Mouse (Mus musculus) thymus, adult 2 months (tissue): ENCODE data around the gene Gpr88. TPM values are rescaled to one million over a fixed set of nuclear protein-coding genes. Genes with fewer than 3 reads are reported as not detected.
"Not testable (repeated sequence)": the region's sequence is repeated elsewhere in the genome, so short reads cannot be mapped to it uniquely, and the experiment has no call there.

Experiments
- DNase-seq: peaks from one replicate; pipeline ENCODE4 v3.0.0; 2021
- H3K27ac ChIP-seq: fragments of 200-500 bp; 2 replicates; pipeline ENCODE4 v1.5.1; 2012; ENCODE audit warnings: low read length, control low read depth; ENCODE audit not compliant: control insufficient read depth, insufficient read depth
- H3K27me3 ChIP-seq: fragments of 200-500 bp; 2 replicates; pipeline ENCODE4 v1.6.1; 2012; ENCODE audit warnings: mild to moderate bottlenecking, low read length, moderate library complexity, mixed read lengths; ENCODE audit not compliant: control insufficient read depth, insufficient read depth
- H3K36me3 ChIP-seq: fragments of 200-500 bp; 2 replicates; pipeline ENCODE4 v1.6.1; 2012; ENCODE audit warnings: mild to moderate bottlenecking, low read length, moderate library complexity; ENCODE audit not compliant: control insufficient read depth, insufficient read depth
- H3K4me1 ChIP-seq: fragments of 200-500 bp; replicated peaks from 2 replicates; pipeline ENCODE4 v1.6.1; 2012; ENCODE audit warnings: low read length; ENCODE audit not compliant: control insufficient read depth, insufficient read depth
- H3K4me3 ChIP-seq: fragments of 200-500 bp; 2 replicates; pipeline ENCODE4 v1.5.1; 2012; ENCODE audit warnings: mild to moderate bottlenecking, low read length, control low read depth, moderate library complexity; ENCODE audit not compliant: control insufficient read depth, insufficient read depth
- CTCF ChIP-seq: fragments of 200-500 bp; IDR thresholded peaks from 2 replicates; pipeline ENCODE4 v1.5.1; 2012; ENCODE audit warnings: mild to moderate bottlenecking, control low read depth, low read length, moderate library complexity, borderline replicate concordance; ENCODE audit not compliant: control insufficient read depth, poor library complexity, insufficient read depth; ENCODE audit errors: extremely low read depth
- POLR2A ChIP-seq: fragments of 200-500 bp; IDR thresholded peaks from 2 replicates; pipeline ENCODE4 v1.6.1; 2012; ENCODE audit warnings: mild to moderate bottlenecking, low read length, control low read depth, moderate library complexity; ENCODE audit not compliant: control insufficient read depth, poor library complexity, insufficient read depth; ENCODE audit errors: extremely low read depth
- WGBS: fragments of 180-500 bp; shearing (Covaris S2); methylation state at CpG from one replicate; pipeline ENCODE4 v1.1.7; 2018; 5-methylcytosine and 5-hydroxymethylcytosine counted together
- polyA plus RNA-seq: library from polyadenylated mRNA; depleted of rRNA; stranded (reverse); fragments of >200 nt; gene quantifications from 2 replicates; pipeline ENCODE4 v1.2.3, GENCODE M21; 2012

Gpr88 gene
- polyA plus RNA-seq, 1 experiment: 0.94 TPM

GRCm38 (mm10) chr3:116221686-116222010, 31.7 kb downstream of the Gpr88 start:
- no peak overlapping the region for H3K27ac ChIP-seq
- TF ChIP-seq CTCF: no peak
- no peak for TF ChIP-seq POLR2A
- 62% methylated on average over 3 of the region's 3 CpGs for whole genome bisulfite sequencing
- H3K27me3 ChIP-seq: no peaks in the 10 kb centered on the region
- no peaks in the 10 kb centered on the region for H3K4me1 ChIP-seq
- no peak overlapping the region for H3K4me3 ChIP-seq
- DNase-seq: no peak
- no peaks in the 10 kb centered on the region for H3K36me3 ChIP-seq

GRCm38 (mm10) chr3:116220980-116221685, 32.2 kb downstream of the Gpr88 start:
- Histone ChIP-seq H3K36me3 (no peaks in the 10 kb centered on the region), H3K4me3 (no peak overlapping the region), H3K27me3 (no peaks in the 10 kb centered on the region), H3K27ac (no peak overlapping the region), H3K4me1 (no peaks in the 10 kb centered on the region)
- WGBS: 81% methylated on average over 6 of the region's 6 CpGs
- no peak for DNase-seq
- TF ChIP-seq CTCF: no peak
- TF ChIP-seq POLR2A: no peak

GRCm38 (mm10) chr3:116217398-116217797, 35.9 kb downstream of the Gpr88 start:
- H3K4me1 ChIP-seq, H3K4me3 ChIP-seq, DNase-seq, H3K36me3 ChIP-seq, H3K27me3 ChIP-seq, H3K27ac ChIP-seq: not testable (repeated sequence)
- WGBS: 93% methylated on average over 6 of the region's 6 CpGs

DNA sequence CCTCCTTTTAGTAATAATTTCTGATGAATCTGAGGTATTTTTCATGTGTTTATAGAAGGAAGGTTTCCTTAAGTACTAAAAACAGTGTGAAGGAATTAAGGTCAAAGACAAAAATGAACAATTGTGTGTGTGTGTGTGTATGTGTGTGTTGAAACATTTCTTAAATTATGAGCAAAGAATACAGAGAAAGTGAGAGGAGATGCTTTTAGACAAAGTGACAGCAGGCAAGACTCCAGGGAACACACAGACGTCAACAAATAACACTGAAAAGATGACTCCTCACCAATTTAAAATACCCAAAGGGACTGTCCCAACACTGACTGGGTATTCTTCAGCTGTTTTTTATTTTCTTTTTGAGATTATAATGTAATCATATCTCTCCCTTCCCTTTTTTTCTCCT, 37.0 kb downstream of the Gpr88 start:
- Histone ChIP-seq H3K4me3 (no peak overlapping the region), H3K4me1 (no peaks in the 10 kb centered on the region), H3K36me3 (no peaks in the 10 kb centered on the region), H3K27me3 (no peaks in the 10 kb centered on the region), H3K27ac (no peak overlapping the region)
- TF ChIP-seq CTCF (no peak), POLR2A (no peak)
- DNase-seq: no peak
- 86% methylated on average over 1 of the region's 1 CpGs for WGBS

DNA sequence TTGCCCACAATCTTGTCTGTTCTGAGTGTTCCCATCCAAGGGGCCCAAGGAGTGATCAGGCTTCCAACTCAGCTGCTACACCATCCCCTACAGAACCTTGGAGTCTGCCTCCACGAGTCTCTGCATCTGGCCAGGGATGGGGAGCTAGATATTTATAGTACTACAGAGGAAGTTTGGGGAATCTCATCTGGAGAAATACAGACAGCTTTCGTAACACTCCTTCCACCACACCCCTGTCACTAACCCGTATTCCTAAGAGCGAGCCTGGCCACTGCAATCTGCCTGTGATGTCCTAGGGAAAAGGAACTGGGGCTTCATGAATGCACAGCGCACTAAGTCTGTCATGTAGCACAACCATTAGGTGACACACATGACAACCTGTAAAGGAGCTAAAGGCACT, 41.7 kb downstream of the Gpr88 start:
- WGBS: 81% methylated on average over 5 of the region's 5 CpGs
- DNase-seq: no peak
- no peak for TF ChIP-seq CTCF
- no peak for TF ChIP-seq POLR2A

DNA sequence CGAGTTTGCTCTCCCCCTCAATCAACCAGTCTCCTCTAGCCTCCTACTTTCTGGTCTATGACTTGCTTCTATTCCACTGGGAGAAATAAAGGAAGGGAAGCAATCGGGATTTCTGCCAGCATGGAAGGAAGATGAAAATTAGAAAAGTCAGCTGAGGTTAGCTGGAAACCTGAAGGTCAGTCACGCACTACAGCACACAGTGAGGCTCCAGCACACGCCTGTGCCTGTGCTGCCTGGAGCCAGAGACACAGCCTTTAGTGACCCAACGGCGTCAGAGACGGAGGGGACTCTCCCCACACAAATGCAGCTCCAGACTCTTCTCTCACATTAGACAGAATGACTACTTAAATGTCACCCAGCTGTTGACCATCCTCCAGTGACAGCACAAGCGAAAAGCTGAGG, 42.6 kb downstream of the Gpr88 start:
- 83% methylated on average over 8 of the region's 8 CpGs for WGBS
- Histone ChIP-seq H3K27ac (no peak overlapping the region), H3K4me1 (no peaks in the 10 kb centered on the region), H3K36me3 (no peaks in the 10 kb centered on the region), H3K27me3 (no peaks in the 10 kb centered on the region), H3K4me3 (no peak overlapping the region)
- DNase-seq: no peak
- TF ChIP-seq POLR2A (no peak), CTCF (no peak)

More for the DNA sequence above, 41.7 kb downstream of the Gpr88 start:
- H3K27me3 ChIP-seq: no peaks in the 10 kb centered on the region
- H3K27ac ChIP-seq: no peak overlapping the region
- H3K4me1 ChIP-seq: no peaks in the 10 kb centered on the region
- no peak overlapping the region for H3K4me3 ChIP-seq
- H3K36me3 ChIP-seq: no peaks in the 10 kb centered on the region

GRCm38 (mm10) chr3:116209214-116209613, 44.1 kb downstream of the Gpr88 start:
- H3K4me3 ChIP-seq: no peak overlapping the region
- no peak overlapping the region for H3K27ac ChIP-seq
- H3K27me3 ChIP-seq: no peaks in the 10 kb centered on the region
- DNase-seq: no peak
- TF ChIP-seq CTCF: no peak
- no peak for TF ChIP-seq POLR2A
- 73% methylated on average over 8 of the region's 8 CpGs for WGBS
- no peaks in the 10 kb centered on the region for H3K36me3 ChIP-seq
- no peaks in the 10 kb centered on the region for H3K4me1 ChIP-seq
